Mouse (Mus musculus) fat pad, adult 2 months (tissue): ENCODE results near the gene Hdac11.
"Not testable (repeated sequence)": the region's sequence is repeated elsewhere in the genome, so short reads cannot be mapped to it uniquely, and the experiment has no call there.

Experiments used
- DNase-seq: peaks from one replicate; pipeline ENCODE4 v3.0.0-alpha.2; 2011; ENCODE audit warnings: low read depth, low spot score; ENCODE audit errors: extremely low read depth

Gene Hdac11

GRCm38 (mm10) chr6:91200429-91201188, 44.1 kb downstream of the Hdac11 start:
- no peak for DNase-seq

- DNase-seq: no peak
These were observed 45.4 kb downstream of the Hdac11 start for GRCm38 (mm10) chr6:91201881-91202341.

- no peak for DNase-seq
These were observed 46.1 kb downstream of the Hdac11 start for GRCm38 (mm10) chr6:91202571-91202970.

- no peak for DNase-seq
These were observed 48.9 kb downstream of the Hdac11 start for GRCm38 (mm10) chr6:91205346-91205745.

- DNase-seq: no peak
These were observed 49.3 kb downstream of the Hdac11 start for GRCm38 (mm10) chr6:91205791-91206190.

- DNase-seq: no peak
These were observed 51.0 kb downstream of the Hdac11 start for GRCm38 (mm10) chr6:91207491-91207890.

GRCm38 (mm10) chr6:91209780-91210179, 53.3 kb downstream of the Hdac11 start:
- no peak for DNase-seq

GRCm38 (mm10) chr6:91210852-91211251, 54.4 kb downstream of the Hdac11 start:
- DNase-seq: no peak

- not testable (repeated sequence) for DNase-seq
These were observed 55.7 kb downstream of the Hdac11 start, which contains the start of gene Fbln2 for GRCm38 (mm10) chr6:91212155-91212554. Fbln2 (plus strand) TSS chr6:91212455.

GRCm38 (mm10) chr6:91212571-91212970, 56.1 kb downstream of the Hdac11 start:
- no peak for DNase-seq

GRCm38 (mm10) chr6:91213287-91214218, 57.1 kb downstream of the Hdac11 start:
- no peak for DNase-seq

- no peak for DNase-seq
These were observed 59.0 kb downstream of the Hdac11 start for GRCm38 (mm10) chr6:91215454-91215853.

- DNase-seq: no peak
These were observed 62.0 kb downstream of the Hdac11 start for GRCm38 (mm10) chr6:91218445-91218844.

GRCm38 (mm10) chr6:91218871-91219270, 62.4 kb downstream of the Hdac11 start:
- no peak for DNase-seq

GRCm38 (mm10) chr6:91220062-91220461, 63.6 kb downstream of the Hdac11 start:
- DNase-seq: no peak

GRCm38 (mm10) chr6:91221094-91221493, 64.6 kb downstream of the Hdac11 start:
- no peak for DNase-seq

- DNase-seq: no peak
These were observed 66.4 kb downstream of the Hdac11 start for GRCm38 (mm10) chr6:91222694-91223346.
